ENCODE assay signal across 40 mouse cellular contexts in the genomic region with DNA sequence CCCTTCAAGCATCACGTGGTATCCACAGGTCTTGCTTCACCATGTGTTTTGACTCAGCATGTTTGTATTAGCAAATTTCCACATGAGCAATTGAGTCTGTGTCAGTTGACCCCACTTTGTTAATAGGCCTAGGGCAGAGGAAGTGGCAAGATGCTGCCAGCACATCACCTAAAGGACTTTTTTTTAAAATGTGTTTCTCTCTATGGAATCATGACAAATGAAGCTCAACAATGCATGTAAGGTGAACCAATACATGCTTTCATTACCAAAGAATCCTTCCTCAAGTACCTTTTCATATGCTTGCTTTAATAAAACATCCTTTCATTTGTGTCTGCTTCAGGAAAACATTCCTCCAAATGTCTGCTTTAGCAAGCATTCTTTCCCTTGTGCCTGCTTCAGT. TPM values are rescaled to one million over a fixed set of nuclear protein-coding genes. Genes with fewer than 3 reads are reported as not detected.
"Had no signal": no experiment of that assay in that cellular context is flagged by ENCODE, and none has a peak within 500 bp of the region (broad histone marks: within the 10 kb centered on the region; RNA-seq: fewer than 3 reads in every experiment).

Gene Olfr132 (minus strand): TSS at position 101 of the 400 bp plus-strand sequence.

- H3K4me1 ChIP-seq: embryonic facial prominence, embryonic 10.5 days; embryonic facial prominence, embryonic 12.5 days; embryonic facial prominence, embryonic 13.5 days; embryonic facial prominence, embryonic 15.5 days; forebrain, embryonic 10.5 days; forebrain, embryonic 12.5 days; forebrain, embryonic 13.5 days; forebrain, embryonic 15.5 days had no signal

- H3K9ac ChIP-seq: embryonic facial prominence, embryonic 12.5 days; embryonic facial prominence, embryonic 13.5 days; embryonic facial prominence, embryonic 15.5 days; forebrain, embryonic 12.5 days; forebrain, embryonic 13.5 days; forebrain, embryonic 15.5 days; forebrain, postnatal 0 days had no signal

- H3K36me3 ChIP-seq: embryonic facial prominence, embryonic 10.5 days; embryonic facial prominence, embryonic 12.5 days; embryonic facial prominence, embryonic 13.5 days; embryonic facial prominence, embryonic 15.5 days; forebrain, embryonic 10.5 days; forebrain, embryonic 12.5 days; forebrain, embryonic 15.5 days had no signal

- DNase-seq: cerebellum, adult 8-10 months; cerebellum, adult 9-10 months; cerebellum, adult 9-11 months; cerebellum, postnatal 10 days; cerebellum, postnatal 14 days; cerebellum, postnatal 25 days; cerebellum, postnatal 36 days; embryo, embryonic 11 days; forebrain, postnatal 0 days; gastrocnemius, adult 2 months; gastrocnemius, postnatal 10 days; gastrocnemius, postnatal 14 days; gastrocnemius, postnatal 25 days; gastrocnemius, postnatal 36 days; heart, adult 11 months; heart, adult 18-20 months; heart, adult 2 months had no signal

- H3K27me3 ChIP-seq: embryonic facial prominence, embryonic 12.5 days; embryonic facial prominence, embryonic 13.5 days; embryonic facial prominence, embryonic 15.5 days; forebrain, embryonic 12.5 days; forebrain, embryonic 13.5 days; forebrain, embryonic 15.5 days had no signal

- H3K4me3 ChIP-seq: embryonic facial prominence, embryonic 10.5 days; embryonic facial prominence, embryonic 12.5 days; embryonic facial prominence, embryonic 13.5 days; embryonic facial prominence, embryonic 15.5 days; erythroblast, embryonic 14.5 days; forebrain, embryonic 10.5 days; forebrain, embryonic 12.5 days; forebrain, embryonic 13.5 days; forebrain, embryonic 15.5 days; gastrocnemius, adult 2 months; heart, adult 2 months had no signal

- H3K27ac ChIP-seq: embryonic facial prominence, embryonic 10.5 days; embryonic facial prominence, embryonic 12.5 days; embryonic facial prominence, embryonic 13.5 days; embryonic facial prominence, embryonic 15.5 days; forebrain, embryonic 10.5 days; forebrain, embryonic 12.5 days; forebrain, embryonic 13.5 days; forebrain, embryonic 15.5 days; gastrocnemius, adult 2 months; heart, adult 2 months had no signal

RNA-seq across cellular contexts. Expression of gene Olfr132, which starts in this region (rescaled TPM):
- total RNA-seq: common myeloid progenitor, adult 5-6 weeks; forebrain, postnatal 0 days; gastrocnemius, adult 18-20 months; gastrocnemius, adult 2 months; gastrocnemius, adult 8-10 months; gastrocnemius, postnatal 10 days; gastrocnemius, postnatal 14 days; gastrocnemius, postnatal 25 days; gastrocnemius, postnatal 36 days; gastrocnemius, postnatal 4 days; granulocyte monocyte progenitor cell, adult 5-6 weeks; heart, adult 18-20 months; heart, adult 2 months; heart, adult 8-10 months had no signal
- polyA plus RNA-seq: cortical plate, adult 2 months; embryonic facial prominence, embryonic 10.5 days; embryonic facial prominence, embryonic 11.5 days; embryonic facial prominence, embryonic 12.5 days; embryonic facial prominence, embryonic 13.5 days; embryonic facial prominence, embryonic 14.5 days; embryonic facial prominence, embryonic 15.5 days; erythroblast, embryonic 14.5 days; forebrain, embryonic 10.5 days; forebrain, embryonic 11.5 days; forebrain, embryonic 12.5 days; forebrain, embryonic 13.5 days; forebrain, embryonic 14.5 days; forebrain, embryonic 15.5 days; forebrain, embryonic 16.5 days; forebrain, postnatal 0 days; frontal cortex, adult 2 months; gonadal fat pad, adult 2 months; heart, adult 2 months had no signal
